Mouse (Mus musculus) liver, embryonic 14.5 days (tissue): ENCODE results near the gene Rad52. TPM values are rescaled to one million over a fixed set of nuclear protein-coding genes. Genes with fewer than 3 reads are reported as not detected.

Experiments used
- ATAC-seq: fragments of 200-750 bp; cut with Nextera tagmentation; 2 replicates; pipeline ENCODE4 v1.8.0; 2017; ENCODE audit warnings: moderate number of reproducible peaks, mild to moderate bottlenecking, moderate library complexity; ENCODE audit not compliant: insufficient read depth
- DNase-seq, 3 experiments: peaks; one replicate each; pipeline ENCODE4 v3.0.0-alpha.2; 2012 to 2013; ENCODE audit warnings: low read depth in 3 of 3, low spot score in 3 of 3
- H3K27ac ChIP-seq: fragments of 300-500 bp; sonication (generic); 2 replicates; pipeline ENCODE4 v1.5.1; 2014; ENCODE audit warnings: moderate library complexity, mild to moderate bottlenecking, control low read depth, inconsistent platforms
- H3K27me3 ChIP-seq: fragments of 300-500 bp; sonication (generic); 2 replicates; pipeline ENCODE4 v1.6.1; 2014; ENCODE audit warnings: mild to moderate bottlenecking, low read length, moderate library complexity; ENCODE audit not compliant: control insufficient read depth, insufficient read depth
- H3K36me3 ChIP-seq: fragments of 300-500 bp; sonication (generic); replicated peaks from 2 replicates; pipeline ENCODE4 v1.6.1; 2014; ENCODE audit warnings: low read depth; ENCODE audit not compliant: control insufficient read depth, insufficient read depth
- H3K4me1 ChIP-seq, 2 experiments: fragments of 200-500 bp in 1 of 2; fragments of 300-500 bp in 1 of 2; sonication (generic) in 1 of 2; replicated peaks; 2 replicates each; pipeline ENCODE4 v1.6.1; 2012 to 2014; ENCODE audit warnings: antibody characterized with exemption in 1 of 2, inconsistent platforms in 1 of 2, low read length in 1 of 2; ENCODE audit not compliant: control insufficient read depth in 2 of 2, insufficient read depth in 2 of 2
- H3K4me2 ChIP-seq: fragments of 300-500 bp; sonication (generic); 2 replicates; pipeline ENCODE4 v1.6.1; 2014; ENCODE audit warnings: low read depth, mild to moderate bottlenecking, control low read depth, moderate library complexity
- H3K4me3 ChIP-seq, 2 experiments: fragments of 200-500 bp in 1 of 2; fragments of 300-500 bp in 1 of 2; sonication (generic) in 1 of 2; 2 replicates each; pipeline ENCODE4 v1.5.1; 2012 to 2014; ENCODE audit warnings: low read depth in 2 of 2, low read length in 2 of 2, mild to moderate bottlenecking in 2 of 2, control low read depth in 1 of 2, inconsistent platforms in 1 of 2, moderate library complexity in 1 of 2; ENCODE audit not compliant: insufficient read depth in 1 of 2
- H3K9ac ChIP-seq: fragments of 300-500 bp; sonication (generic); replicated peaks from 2 replicates; pipeline ENCODE4 v1.6.1; 2014; ENCODE audit warnings: mild to moderate bottlenecking, control low read depth, moderate library complexity
- H3K9me3 ChIP-seq: fragments of 300-500 bp; sonication (generic); 2 replicates; pipeline ENCODE4 v1.6.1; 2016; ENCODE audit warnings: low read length, mixed read lengths; ENCODE audit not compliant: control insufficient read depth
- CTCF ChIP-seq: IDR thresholded peaks from 2 replicates; pipeline ENCODE4 v1.5.1; 2016; ENCODE audit warnings: antibody characterized with exemption, low read depth, control low read depth
- EP300 ChIP-seq: IDR thresholded peaks from 2 replicates; pipeline ENCODE4 v1.6.1; 2016; ENCODE audit warnings: antibody characterized with exemption, low read depth
- WGBS: fragments of 180-500 bp; shearing (Covaris S2); extraction: QIAGEN DNeasy Blood & Tissue Kit; methylation state at CpG from one replicate; pipeline ENCODE4 v1.1.7; 2014; ENCODE audit not compliant: insufficient replicate concordance; 5-methylcytosine and 5-hydroxymethylcytosine counted together
- polyA plus RNA-seq, 2 experiments: library from polyadenylated mRNA; depleted of rRNA in 1 of 2; stranded (reverse) in 1 of 2; unstranded in 1 of 2; fragments of >200 nt; fragmentation: Nextera tagmentation in 1 of 2; extraction: Ambion mirVana in 1 of 2; gene quantifications; 2 replicates each; pipeline versions ENCODE4 v1.2.1 to v1.2.3; 2012 to 2014

Rad52 gene
- polyA plus RNA-seq, 2 experiments: 7.1 to 13.4 TPM

DNA sequence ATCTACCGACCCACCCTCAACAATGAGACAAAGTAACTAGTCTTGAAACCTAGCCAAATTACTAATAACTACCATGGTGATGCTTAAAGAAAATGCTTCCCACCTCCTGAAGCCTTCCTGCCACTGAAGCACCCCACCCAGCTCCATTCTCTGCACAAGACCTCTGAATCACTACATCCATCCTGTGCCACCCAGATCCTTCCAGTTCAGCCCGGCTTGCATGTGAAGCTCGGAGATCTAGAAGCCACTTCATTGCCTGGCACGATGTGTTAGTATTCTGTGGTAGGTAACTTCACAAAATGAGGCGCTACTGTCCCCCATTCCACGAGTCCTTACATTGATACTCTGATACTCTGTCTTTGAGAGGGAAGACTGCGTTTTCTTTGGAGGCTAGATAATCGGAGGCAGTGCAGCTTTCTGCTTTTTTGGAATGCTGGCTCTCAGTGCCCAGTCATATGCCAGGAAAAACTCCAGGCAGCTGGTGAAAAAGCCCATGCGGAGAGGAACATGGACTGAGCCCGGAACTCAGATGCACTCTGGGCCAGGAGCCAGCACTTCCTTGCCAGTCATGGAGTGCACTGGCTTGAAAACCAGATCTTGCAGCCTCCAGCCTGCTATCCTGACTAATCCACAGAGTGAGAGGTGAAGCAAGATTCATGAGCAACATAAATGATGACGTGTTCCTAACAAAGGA is 38.0 kb upstream of the Rad52 start:
- Histone ChIP-seq H3K4me2 (no peak overlapping the region), H3K4me1 (no peaks in the 10 kb centered on the region), H3K9me3 (no peaks in the 10 kb centered on the region), H3K4me3 (no peak overlapping the region), H3K27ac (no peak overlapping the region), H3K36me3 (no peaks in the 10 kb centered on the region), H3K9ac (no peak overlapping the region), H3K27me3 (no peaks in the 10 kb centered on the region)
- TF ChIP-seq EP300 (no peak), CTCF (no peak)
- no peak for DNase-seq
- 68% methylated on average over 11 of the region's 11 CpGs for WGBS
- no peak for ATAC-seq

DNA sequence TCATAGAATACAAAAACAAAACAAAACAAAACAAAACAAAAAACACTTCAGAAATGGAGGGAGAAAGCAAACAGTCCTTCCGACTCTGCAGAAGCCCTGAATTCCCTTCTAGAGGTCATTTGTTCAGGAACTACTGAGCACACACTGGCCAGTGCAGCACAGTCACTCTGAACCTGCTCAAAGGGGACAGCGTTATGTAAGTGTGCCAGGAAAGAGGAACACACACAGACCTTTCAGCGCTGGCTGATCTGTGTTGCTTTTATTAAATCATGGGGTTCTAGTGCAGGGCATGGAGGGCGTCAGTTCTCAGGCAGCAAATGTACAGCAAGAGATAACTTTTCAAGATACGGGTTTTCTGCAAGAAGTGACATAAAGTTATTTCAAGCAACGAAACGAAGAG is 19.3 kb upstream of the Rad52 start:
- no peak overlapping the region for H3K4me3 ChIP-seq
- H3K4me2 ChIP-seq: no peak overlapping the region
- no peaks in the 10 kb centered on the region for H3K27me3 ChIP-seq
- no peaks in the 10 kb centered on the region for H3K4me1 ChIP-seq
- no peak for TF ChIP-seq CTCF
- TF ChIP-seq EP300: no peak
- no peaks in the 10 kb centered on the region for H3K9me3 ChIP-seq
- H3K27ac ChIP-seq: no peak overlapping the region
- ATAC-seq (no peak), DNase-seq (no peak)
- 41% methylated on average over 7 of the region's 7 CpGs for WGBS
- no peak overlapping the region for H3K9ac ChIP-seq
- H3K36me3 ChIP-seq: no peaks in the 10 kb centered on the region

DNA sequence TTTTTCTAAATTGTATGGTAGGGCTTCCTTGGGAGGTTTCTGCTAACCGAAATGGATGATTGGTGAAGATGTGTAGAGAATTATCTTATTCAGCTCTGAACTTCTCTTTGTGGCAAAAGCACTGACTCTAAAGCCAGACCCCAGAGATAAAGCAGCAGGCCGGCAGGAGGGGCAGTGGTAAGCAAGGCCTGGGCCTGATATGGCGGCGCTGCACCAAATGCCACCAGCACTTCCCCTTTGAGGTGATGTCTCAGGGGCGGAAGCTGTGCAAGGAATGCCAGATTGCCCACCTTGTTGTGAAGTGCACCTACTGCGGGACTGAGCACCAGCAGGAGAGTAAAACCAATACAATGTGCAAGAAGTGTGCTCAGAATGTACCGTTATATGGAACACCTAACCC is 9.8 kb upstream of the Rad52 start:
- H3K4me1 ChIP-seq: no peaks in the 10 kb centered on the region
- ATAC-seq (no peak), DNase-seq (no peak)
- no peak overlapping the region for H3K4me3 ChIP-seq
- no peaks in the 10 kb centered on the region for H3K9me3 ChIP-seq
- no peaks in the 10 kb centered on the region for H3K27me3 ChIP-seq
- H3K9ac ChIP-seq: no peak overlapping the region
- H3K4me2 ChIP-seq: no peak overlapping the region
- 35% methylated on average over 7 of the region's 7 CpGs for WGBS
- H3K27ac ChIP-seq: no peak overlapping the region
- no peaks in the 10 kb centered on the region for H3K36me3 ChIP-seq
- TF ChIP-seq EP300 (no peak), CTCF (no peak)

DNA sequence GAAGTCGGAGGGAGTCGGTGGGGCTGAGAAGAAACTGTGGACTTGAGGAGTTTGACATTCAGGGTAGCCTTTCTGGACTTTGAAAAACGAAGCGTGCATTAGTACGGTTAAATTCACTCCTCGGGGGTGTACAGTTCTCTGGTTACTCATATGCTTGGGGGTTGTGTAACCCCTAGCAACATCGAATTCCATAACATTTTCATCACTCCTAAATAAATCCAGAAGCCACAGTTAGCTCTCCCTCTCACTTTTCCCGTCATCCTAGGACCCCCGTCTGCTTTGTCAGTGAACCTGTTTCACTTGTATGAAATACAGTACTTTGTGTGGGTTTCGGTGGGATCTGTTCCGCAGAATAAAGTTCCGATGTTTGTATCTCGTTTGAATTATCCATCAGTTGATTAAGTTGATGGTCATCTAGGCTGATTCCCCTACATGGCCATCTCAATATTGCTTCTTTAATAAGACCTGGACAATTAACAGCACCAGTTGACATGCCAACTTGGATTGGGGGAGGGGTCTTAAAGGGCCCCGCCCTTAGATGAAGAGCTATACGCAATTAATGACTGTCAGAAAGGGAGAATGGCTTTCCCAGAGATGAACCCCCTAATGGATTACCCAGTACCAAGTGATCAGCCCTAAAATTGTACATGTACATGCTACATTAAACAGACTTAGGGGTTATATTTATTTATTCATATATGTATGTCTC is 737 bp downstream of the Rad52 start:
- no peak for ATAC-seq
- no peaks in the 10 kb centered on the region for H3K9me3 ChIP-seq
- 16% methylated on average over 15 of the region's 15 CpGs for WGBS

DNA sequence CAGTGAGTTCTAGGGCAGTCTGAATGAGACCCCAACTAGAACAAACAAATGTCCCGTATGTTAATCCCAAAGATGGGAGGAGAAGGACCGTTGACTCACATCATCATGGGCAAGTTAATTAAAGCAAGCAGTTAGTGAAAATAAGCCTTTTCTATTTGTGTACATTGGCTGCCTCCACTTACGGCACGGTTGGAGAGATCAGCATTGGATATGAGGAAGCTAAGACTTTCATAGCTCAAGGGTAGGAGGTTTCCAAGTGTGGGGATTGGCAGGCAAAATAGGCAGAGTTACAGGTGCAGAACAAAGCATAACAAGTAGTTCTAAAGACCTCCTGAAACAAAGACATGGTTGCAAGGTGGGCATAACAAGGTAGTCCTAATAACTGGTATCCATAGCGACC is 3.0 kb downstream of the Rad52 start:
- ATAC-seq (no peak), DNase-seq (no peak)
- Histone ChIP-seq H3K4me3 (no peak overlapping the region), H3K4me2 (no peak overlapping the region), H3K27me3 (no peaks in the 10 kb centered on the region), H3K9ac (no peak overlapping the region), H3K9me3 (no peaks in the 10 kb centered on the region), H3K4me1 (peaks cover 2 to 6% of the 10 kb centered on the region in 2 experiments; a peak in 3 of 4 replicates), H3K27ac (no peak overlapping the region), H3K36me3 (no peaks in the 10 kb centered on the region; the same call in 1 of the 2 replicates)
- WGBS: 80% methylated on average over 5 of the region's 5 CpGs
- TF ChIP-seq CTCF (no peak), EP300 (no peak)

More for the DNA sequence above, 737 bp downstream of the Rad52 start:
- TF ChIP-seq EP300 (no peak), CTCF (no peak)
- peak overlapping the region; percentile 81 to 98 for H3K4me3 ChIP-seq
- no peaks in the 10 kb centered on the region; the same call in 1 of the 2 replicates for H3K36me3 ChIP-seq
- no peak for DNase-seq
- peak overlapping the region; percentile 95 for H3K9ac ChIP-seq
- peak overlapping the region; percentile 86 for H3K27ac ChIP-seq
- peak overlapping the region; percentile 83 for H3K4me2 ChIP-seq
- peaks cover 2 to 6% of the 10 kb centered on the region in 2 experiments; a peak in 3 of 4 replicates for H3K4me1 ChIP-seq
- H3K27me3 ChIP-seq: no peaks in the 10 kb centered on the region
